Mouse (Mus musculus) bone marrow, adult 2 months (tissue): ENCODE measurements around the gene Rexo1.

Source experiments
- CTCF ChIP-seq: fragments of 200-500 bp; IDR thresholded peaks from 2 replicates; pipeline ENCODE4 v1.5.1; 2011; ENCODE audit warnings: low read length, control low read depth; ENCODE audit not compliant: control insufficient read depth, insufficient read depth
- POLR2A ChIP-seq: fragments of 200-500 bp; IDR thresholded peaks from 2 replicates; pipeline ENCODE4 v1.6.1; 2011; ENCODE audit warnings: low read depth, mild to moderate bottlenecking, control low read depth, low read length, borderline replicate concordance; ENCODE audit not compliant: control insufficient read depth

DNA sequence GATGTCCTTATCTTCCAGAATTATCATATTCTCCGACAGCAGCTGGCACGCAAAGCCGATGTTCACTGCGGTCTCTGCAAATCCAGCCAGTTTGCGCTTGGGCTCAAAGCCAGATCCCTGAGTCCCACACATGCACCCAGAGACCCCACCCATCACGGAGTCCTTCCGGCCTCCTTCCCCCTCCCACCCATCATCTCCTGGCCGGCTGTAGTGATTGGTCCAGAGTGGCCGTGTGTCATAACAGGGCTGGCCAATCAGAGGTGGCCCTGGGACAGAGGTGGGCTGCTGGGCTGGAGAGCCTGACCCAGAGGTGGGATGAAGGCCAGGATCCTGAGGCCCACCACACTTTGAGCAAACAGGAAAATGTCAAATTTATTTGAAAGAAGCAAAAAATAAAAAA, 35.2 kb downstream of the Rexo1 start:
- no peak for TF ChIP-seq CTCF
- no peak for TF ChIP-seq POLR2A
